Mouse (Mus musculus) myocyte (in vitro differentiated cells): ENCODE data around the gene Smim6.

ENCODE experiments used
- MYOG ChIP-seq, 3 experiments: IDR thresholded peaks; one replicate each; pipeline ENCODE4 v1.6.1; 2011; ENCODE audit warnings: control low read depth in 2 of 3, low read depth in 2 of 3, mild to moderate bottlenecking in 2 of 3; ENCODE audit not compliant: insufficient read length in 2 of 3, control insufficient read depth in 1 of 3, insufficient read depth in 1 of 3
- POLR2A ChIP-seq: IDR thresholded peaks from one replicate; pipeline ENCODE4 v1.6.1; 2011; ENCODE audit warnings: low read depth, mild to moderate bottlenecking, control low read depth, moderate library complexity; ENCODE audit not compliant: insufficient read length
- POLR2AphosphoS2 ChIP-seq: IDR thresholded peaks from one replicate; pipeline ENCODE4 v1.6.1; 2011; ENCODE audit warnings: low read depth, control low read depth; ENCODE audit not compliant: insufficient read length
- USF1 ChIP-seq: IDR thresholded peaks from one replicate; pipeline ENCODE4 v1.6.1; 2011; ENCODE audit warnings: low read depth, mild to moderate bottlenecking, control low read depth, moderate library complexity

GRCm38 (mm10) chr11:115906521-115906920 is 5.3 kb upstream of the Smim6 start:
- TF ChIP-seq USF1 (no peak), POLR2A (no peak), POLR2AphosphoS2 (no peak), MYOG (IDR thresholded peaks at IDR 0.05; ENCODE audit: control insufficient read depth in 1 of 3, insufficient read depth in 1 of 3, insufficient read length in 2 of 3, low read depth in 2 of 3) (no peak)
